Mouse (Mus musculus): ENCODE measurements around the gene Ncbp3. TPM values are rescaled to one million over a fixed set of nuclear protein-coding genes. Genes with fewer than 3 reads are reported as not detected.
"Not testable (repeated sequence)": the region's sequence is repeated elsewhere in the genome, so short reads cannot be mapped to it uniquely, and the experiment has no call there.

Ncbp3 gene
- polyA plus RNA-seq, 1 experiment from 2014 or later = 11.3 TPM

DNA sequence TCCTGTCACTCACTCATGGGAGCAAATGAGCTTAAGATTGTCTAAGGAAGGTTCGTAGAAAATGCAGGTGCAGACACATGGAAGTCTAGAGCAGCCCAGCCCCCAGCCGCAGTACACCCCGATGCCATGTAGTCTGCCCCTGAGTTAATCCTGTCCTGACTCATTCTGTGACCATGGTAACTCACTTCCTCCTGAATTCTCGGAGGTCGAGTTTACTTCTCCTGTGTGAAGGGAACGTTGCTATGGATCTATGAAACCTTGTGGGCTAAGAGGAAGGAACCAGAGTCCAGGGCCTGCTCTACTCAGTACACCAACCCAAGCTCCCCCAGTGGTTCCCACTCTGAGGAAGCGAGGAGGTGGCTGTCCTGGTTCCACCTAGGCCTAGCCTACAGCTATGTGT, 45.3 kb downstream of the Ncbp3 start:
- Histone ChIP-seq H3K4me3 (no peak overlapping the region), H3K36me3 (no peaks in the 10 kb centered on the region), H3K9me3 (no peaks in the 10 kb centered on the region), H3K27me3 (no peaks in the 10 kb centered on the region), H3K4me2 (no peak overlapping the region), H3K27ac (no peak overlapping the region), H3K4me1 (no peaks in the 10 kb centered on the region), H3K9ac (no peak overlapping the region)
- 72% methylated on average over 7 of the region's 7 CpGs for WGBS
- ATAC-seq (ENCODE audit: insufficient number of reproducible peaks, low FRiP score, low TSS enrichment, low read depth) = no peak

DNA sequence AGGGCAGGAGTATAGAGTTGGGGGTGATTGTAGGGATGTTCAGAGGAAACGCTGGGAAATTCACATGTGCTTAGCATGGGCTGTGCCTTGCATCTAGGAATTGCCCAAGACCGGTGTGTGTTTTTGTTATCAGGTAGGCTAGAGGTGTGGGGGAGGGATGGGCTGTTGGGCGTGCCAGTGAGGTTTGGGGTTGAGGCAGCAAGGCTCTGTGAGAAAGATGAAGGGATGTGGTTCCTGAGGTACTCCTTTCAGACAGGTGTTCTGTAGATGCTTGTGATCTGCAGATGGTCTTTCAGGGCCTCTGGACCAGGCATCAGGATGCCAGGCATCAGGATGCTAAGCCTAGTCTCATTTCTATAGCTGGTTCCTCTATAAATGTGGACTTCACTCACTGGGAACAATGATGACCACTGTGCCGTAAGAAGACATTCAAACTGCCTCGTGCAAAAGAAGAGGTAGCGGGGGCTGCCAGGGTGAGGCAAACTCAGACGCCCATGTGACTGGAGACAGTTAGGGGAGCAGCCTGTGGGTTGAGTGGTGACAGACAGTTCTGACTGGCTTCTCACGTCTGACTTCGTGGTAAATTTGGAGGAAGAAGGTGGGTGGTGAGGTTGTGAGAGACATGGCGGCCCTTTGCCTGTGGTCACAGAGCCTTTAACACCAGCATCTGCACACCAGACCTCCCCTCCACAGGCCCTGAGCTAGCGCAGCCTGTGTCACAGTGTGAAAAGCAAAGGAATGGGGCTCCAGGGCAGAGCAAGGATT, 46.8 kb downstream of the Ncbp3 start:
- Histone ChIP-seq H3K9ac (no peak overlapping the region), H3K27me3 (no peaks in the 10 kb centered on the region), H3K36me3 (no peaks in the 10 kb centered on the region), H3K4me1 (no peaks in the 10 kb centered on the region), H3K4me2 (no peak overlapping the region), H3K9me3 (no peaks in the 10 kb centered on the region), H3K27ac (no peak overlapping the region), H3K4me3 (no peak overlapping the region)
- no peak for ATAC-seq (ENCODE audit: insufficient number of reproducible peaks, low FRiP score, low TSS enrichment, low read depth)
- WGBS = 68% methylated on average over 11 of the region's 11 CpGs

DNA sequence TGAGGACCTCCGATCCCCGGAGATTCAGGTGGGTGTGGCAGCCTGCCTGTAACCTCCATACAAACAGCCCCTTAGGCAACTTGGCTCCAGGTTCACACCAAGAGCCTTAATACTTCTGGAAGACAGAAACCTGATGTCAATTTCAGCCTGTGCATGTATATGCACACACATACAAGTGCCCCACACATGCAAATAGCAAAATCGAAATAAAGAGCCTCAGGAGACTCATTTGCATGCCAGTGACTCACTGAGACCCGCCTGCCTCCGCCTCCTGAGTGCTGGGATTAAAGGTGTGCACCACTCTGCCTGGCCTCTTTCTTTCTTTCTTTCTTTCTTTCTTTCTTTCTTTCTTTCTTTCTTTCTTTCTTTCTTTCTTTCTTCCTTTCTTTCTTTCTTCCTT, 51.3 kb downstream of the Ncbp3 start:
- H3K4me2 ChIP-seq = no peak overlapping the region
- no peak overlapping the region for H3K4me3 ChIP-seq
- no peaks in the 10 kb centered on the region for H3K9me3 ChIP-seq
- H3K36me3 ChIP-seq = no peaks in the 10 kb centered on the region
- no peak for ATAC-seq (ENCODE audit: insufficient number of reproducible peaks, low FRiP score, low TSS enrichment, low read depth)
- H3K4me1 ChIP-seq = 0 out of 2 replicates have a peak, but pooled peaks cover 2% of the 10 kb centered on the region
- no peak overlapping the region for H3K27ac ChIP-seq
- 35% methylated on average over 5 of the region's 5 CpGs for WGBS
- H3K27me3 ChIP-seq = no peaks in the 10 kb centered on the region
- H3K9ac ChIP-seq = no peak overlapping the region

DNA sequence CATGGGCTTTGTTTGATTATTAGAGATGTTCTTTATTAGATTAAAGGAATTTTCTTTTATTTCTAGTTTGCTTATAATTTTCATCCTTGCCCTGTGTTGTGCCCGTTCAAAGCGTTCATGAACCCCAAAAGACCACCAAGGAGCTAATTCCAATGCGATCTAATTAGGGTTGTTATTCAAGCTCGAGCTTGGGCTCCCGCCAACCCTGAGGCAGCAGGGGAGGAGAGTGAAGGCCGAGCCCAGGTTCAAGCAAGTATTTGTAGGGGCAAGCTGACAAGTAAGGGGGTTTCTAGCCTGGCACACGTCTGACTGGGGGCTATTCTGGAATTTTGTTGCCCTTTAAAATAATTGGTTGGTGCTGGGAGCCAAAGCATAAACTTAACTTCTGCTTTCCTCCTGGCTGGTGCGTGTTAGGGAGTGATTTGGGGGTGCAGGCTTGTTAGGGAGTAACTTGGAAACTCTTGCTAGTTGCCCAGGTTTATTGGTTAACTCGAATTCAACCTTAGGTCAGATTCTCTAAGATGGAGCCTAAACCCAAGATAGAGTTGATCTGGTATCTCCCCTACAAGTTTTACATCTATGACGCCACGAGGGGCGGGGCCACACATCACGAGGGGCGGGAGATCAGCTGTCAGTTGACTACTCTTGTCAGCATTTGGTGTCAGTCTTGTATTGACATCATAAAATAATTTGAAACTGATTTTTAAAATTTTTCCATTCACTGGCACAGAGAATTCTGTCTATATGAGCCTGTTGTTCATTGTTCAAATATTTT, 52.6 kb downstream of the Ncbp3 start:
- Histone ChIP-seq H3K4me3 (no peak overlapping the region), H3K4me2 (no peak overlapping the region), H3K27me3 (no peaks in the 10 kb centered on the region), H3K27ac (no peak overlapping the region), H3K36me3 (no peaks in the 10 kb centered on the region), H3K4me1 (0 out of 2 replicates have a peak, but pooled peaks cover 2% of the 10 kb centered on the region), H3K9me3 (no peaks in the 10 kb centered on the region), H3K9ac (no peak overlapping the region)
- 49% methylated on average over 14 of the region's 14 CpGs for WGBS
- no peak for ATAC-seq (ENCODE audit: insufficient number of reproducible peaks, low FRiP score, low TSS enrichment, low read depth)

DNA sequence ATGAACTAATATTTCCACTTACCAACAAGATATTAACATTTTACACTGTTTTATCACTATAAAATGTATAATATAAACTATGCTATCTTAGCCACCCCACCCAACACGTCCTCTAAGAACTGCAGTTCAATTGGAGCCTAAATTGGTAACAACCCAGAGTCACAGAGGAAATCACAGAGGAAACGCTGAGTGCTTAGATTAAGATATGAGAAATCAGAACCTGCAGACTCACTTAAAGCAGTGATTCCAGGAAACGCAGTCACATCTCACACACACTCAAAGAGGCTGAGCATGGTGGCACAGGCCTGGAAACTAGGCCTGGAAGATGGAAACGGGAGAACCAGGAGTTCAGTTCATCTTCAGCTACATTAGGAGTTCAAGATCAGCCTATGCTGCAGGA, 53.7 kb downstream of the Ncbp3 start:
- 83% methylated on average over 4 of the region's 4 CpGs for WGBS
- H3K4me3 ChIP-seq = no peak overlapping the region
- ATAC-seq (ENCODE audit: insufficient number of reproducible peaks, low FRiP score, low TSS enrichment, low read depth) = no peak

DNA sequence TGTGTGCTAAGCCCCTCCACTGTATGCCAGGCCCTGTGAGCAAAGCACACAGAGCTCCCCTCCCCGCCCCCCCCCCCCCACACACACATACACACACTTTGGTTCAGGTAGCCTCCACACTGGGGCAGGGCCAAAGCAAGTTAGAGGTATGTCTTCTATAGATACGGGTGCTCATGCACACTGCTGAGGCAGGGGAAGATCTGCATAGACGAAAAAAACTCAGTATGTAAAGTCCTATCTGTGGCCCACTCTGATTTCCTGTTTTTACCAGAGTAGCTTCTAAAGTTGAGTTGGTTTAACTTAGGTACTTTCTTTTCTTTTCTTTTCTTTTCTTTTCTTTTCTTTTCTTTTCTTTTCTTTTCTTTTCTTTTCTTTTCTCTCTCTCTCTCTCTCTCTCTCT, 57.7 kb downstream of the Ncbp3 start:
- ATAC-seq (ENCODE audit: insufficient number of reproducible peaks, low FRiP score, low TSS enrichment, low read depth) = no peak

More for the DNA sequence above, 53.7 kb downstream of the Ncbp3 start:
- Histone ChIP-seq H3K36me3 (no peaks in the 10 kb centered on the region), H3K27me3 (no peaks in the 10 kb centered on the region), H3K9ac (no peak overlapping the region), H3K4me1 (0 out of 2 replicates have a peak, but pooled peaks cover 2% of the 10 kb centered on the region), H3K4me2 (no peak overlapping the region), H3K9me3 (no peaks in the 10 kb centered on the region), H3K27ac (no peak overlapping the region)

DNA sequence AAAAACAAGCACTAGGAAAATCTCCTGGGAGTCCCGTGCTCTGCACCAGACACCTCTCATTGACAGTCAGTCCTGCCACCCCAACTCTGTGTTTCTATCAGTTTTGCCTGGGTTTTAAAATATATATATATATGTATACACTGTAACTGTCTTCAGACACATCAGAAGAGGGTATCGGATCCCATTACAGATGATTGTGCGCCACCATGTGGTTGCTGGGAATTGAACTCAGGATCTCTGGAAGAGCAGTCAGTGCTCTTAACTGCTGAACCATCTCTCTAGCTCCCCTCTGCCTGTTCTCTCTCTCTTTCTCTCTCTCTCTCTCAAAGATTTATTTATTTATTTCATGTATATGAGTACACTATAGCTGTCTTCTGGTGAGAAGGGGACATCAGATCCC, 59.8 kb downstream of the Ncbp3 start:
- not testable (repeated sequence) for H3K9me3 ChIP-seq; H3K36me3 ChIP-seq; H3K27ac ChIP-seq; H3K9ac ChIP-seq; ATAC-seq (ENCODE audit: insufficient number of reproducible peaks, low FRiP score, low TSS enrichment, low read depth); H3K4me3 ChIP-seq; H3K4me1 ChIP-seq; H3K27me3 ChIP-seq; H3K4me2 ChIP-seq
- WGBS = 51% methylated on average over 3 of the region's 3 CpGs

More for the DNA sequence above, 57.7 kb downstream of the Ncbp3 start:
- Histone ChIP-seq H3K27ac (no peak overlapping the region), H3K4me3 (no peak overlapping the region), H3K9me3 (no peaks in the 10 kb centered on the region), H3K9ac (no peak overlapping the region), H3K4me1 (no peaks in the 10 kb centered on the region), H3K27me3 (no peaks in the 10 kb centered on the region), H3K4me2 (no peak overlapping the region), H3K36me3 (no peaks in the 10 kb centered on the region)
- WGBS = 53% methylated on average over 3 of the region's 3 CpGs

DNA sequence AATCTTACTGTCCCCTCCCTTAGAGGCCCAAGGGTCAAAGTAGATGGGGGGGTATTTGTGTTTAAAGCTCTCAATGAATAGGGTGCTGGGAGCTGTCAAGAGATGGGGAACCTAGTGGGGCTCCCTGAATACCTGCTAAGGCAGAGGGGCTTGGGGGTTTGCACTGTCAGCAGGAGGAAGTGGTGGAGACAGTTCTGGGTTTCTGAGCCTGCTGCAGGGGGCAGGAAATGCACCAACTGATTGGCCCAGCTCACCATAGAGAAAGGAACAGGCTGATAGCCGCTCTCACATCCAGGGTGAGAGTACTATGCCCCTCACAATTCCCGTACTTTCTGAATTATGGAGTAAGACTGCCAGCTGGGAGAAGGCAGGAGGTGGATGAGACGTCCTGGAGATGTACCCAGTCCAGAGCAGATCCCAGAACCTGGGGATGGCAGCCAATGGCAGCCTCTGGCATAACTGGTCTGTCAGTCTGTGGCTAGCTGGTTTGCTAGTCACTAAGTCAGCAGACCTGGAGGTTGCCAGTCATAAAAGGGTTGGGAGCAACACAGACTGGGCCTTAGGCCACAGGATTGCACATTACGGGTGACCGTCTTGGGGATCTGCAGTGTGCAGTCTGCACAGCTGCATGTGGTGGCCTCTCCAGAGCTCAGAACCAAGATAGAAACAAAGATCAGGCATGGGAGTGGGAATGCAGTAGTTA, 60.8 kb downstream of the Ncbp3 start:
- no peak for ATAC-seq (ENCODE audit: insufficient number of reproducible peaks, low FRiP score, low TSS enrichment, low read depth)
- Histone ChIP-seq H3K4me1 (no peaks in the 10 kb centered on the region), H3K36me3 (no peaks in the 10 kb centered on the region), H3K9ac (no peak overlapping the region), H3K9me3 (no peaks in the 10 kb centered on the region), H3K27ac (no peak overlapping the region), H3K4me3 (no peak overlapping the region), H3K27me3 (no peaks in the 10 kb centered on the region), H3K4me2 (no peak overlapping the region)
- WGBS = 58% methylated on average over 5 of the region's 5 CpGs

DNA sequence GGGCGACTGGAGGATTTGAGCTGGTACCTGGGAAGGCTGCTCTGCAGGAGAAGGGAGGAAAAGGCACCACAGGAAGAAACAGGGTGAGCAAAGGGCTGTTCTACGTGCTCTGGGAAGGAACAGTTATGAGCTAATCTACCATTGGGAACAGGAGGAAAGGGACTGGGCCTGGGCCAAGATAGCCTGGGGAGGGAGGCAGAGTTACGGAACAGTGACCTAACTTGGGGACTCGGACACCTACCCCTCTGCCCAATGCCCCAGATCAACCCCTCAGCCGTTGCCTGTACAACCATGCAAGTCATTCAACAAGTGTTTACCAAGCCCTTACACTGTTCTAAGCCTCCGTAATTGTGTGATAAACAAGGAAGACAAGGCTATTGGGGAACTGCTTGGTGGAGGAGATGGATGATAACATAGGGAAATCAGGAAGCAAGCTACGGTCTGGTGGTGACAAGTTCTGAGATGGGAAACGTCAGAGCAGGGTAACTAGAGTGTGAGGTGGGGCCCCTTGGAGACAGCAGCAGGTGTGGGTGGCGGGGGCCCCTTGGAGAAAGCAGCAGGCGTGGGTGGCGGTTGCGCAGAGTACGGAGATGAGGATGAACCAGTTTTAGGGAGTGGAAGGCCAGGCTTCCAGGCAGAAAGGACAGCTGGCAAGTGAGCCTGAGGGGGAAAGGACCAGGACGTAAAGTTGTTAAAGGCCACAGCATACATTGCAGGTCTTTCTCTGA, 61.5 kb downstream of the Ncbp3 start:
- Histone ChIP-seq H3K27ac (no peak overlapping the region), H3K27me3 (no peaks in the 10 kb centered on the region), H3K4me1 (no peaks in the 10 kb centered on the region), H3K9ac (no peak overlapping the region), H3K9me3 (no peaks in the 10 kb centered on the region), H3K4me3 (no peak overlapping the region), H3K36me3 (no peaks in the 10 kb centered on the region), H3K4me2 (no peak overlapping the region)
- no peak for ATAC-seq (ENCODE audit: insufficient number of reproducible peaks, low FRiP score, low TSS enrichment, low read depth)
- 70% methylated on average over 14 of the region's 14 CpGs for WGBS

DNA sequence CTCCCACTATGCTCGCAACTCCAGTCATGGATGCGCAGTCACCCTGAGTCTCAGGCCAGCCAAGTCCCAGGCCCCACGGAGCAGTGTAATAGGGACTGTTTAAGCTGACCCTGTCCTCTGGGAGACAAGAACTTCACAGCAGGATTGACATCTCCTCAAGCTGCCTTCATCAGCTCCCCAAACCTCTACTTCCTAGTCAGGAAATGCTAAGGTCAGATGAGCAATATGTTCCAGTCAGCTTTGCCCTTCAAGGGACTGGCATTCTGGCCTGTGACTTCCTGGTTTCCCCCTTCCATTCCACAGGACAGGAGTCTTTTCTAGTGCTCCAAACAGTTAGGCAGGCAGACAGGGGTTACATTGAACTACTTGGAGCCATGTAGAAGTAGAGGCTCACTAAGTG, 62.4 kb downstream of the Ncbp3 start:
- Histone ChIP-seq H3K4me1 (no peaks in the 10 kb centered on the region), H3K9ac (no peak overlapping the region), H3K27ac (no peak overlapping the region), H3K27me3 (no peaks in the 10 kb centered on the region), H3K36me3 (no peaks in the 10 kb centered on the region), H3K4me2 (no peak overlapping the region), H3K4me3 (no peak overlapping the region), H3K9me3 (no peaks in the 10 kb centered on the region)
- ATAC-seq (ENCODE audit: insufficient number of reproducible peaks, low FRiP score, low TSS enrichment, low read depth) = no peak
- WGBS = 94% methylated on average over 3 of the region's 3 CpGs

DNA sequence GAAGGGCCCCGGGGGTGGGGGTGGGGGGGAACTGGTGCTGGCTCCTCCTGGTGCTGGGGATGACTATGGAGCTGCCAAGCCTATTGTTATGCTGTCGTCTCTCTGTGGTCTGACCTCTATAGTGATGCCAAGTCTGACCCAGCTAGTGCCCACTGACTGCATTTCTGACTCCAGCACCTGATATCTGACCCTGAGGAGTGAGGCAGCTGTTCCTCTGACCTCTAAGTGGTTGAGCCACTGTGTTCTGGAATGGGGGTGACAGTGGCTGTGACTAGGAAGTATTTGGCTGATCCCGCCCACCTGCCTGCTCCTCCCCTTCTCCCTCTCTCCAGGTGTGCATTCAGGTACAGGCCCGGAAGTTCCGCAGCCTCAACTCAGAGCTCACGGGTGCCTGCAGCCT, 63.8 kb downstream of the Ncbp3 start:
- no peaks in the 10 kb centered on the region for H3K27me3 ChIP-seq
- no peak for ATAC-seq (ENCODE audit: insufficient number of reproducible peaks, low FRiP score, low TSS enrichment, low read depth)
- no peak overlapping the region for H3K9ac ChIP-seq
- no peak overlapping the region for H3K4me2 ChIP-seq
- H3K4me1 ChIP-seq = no peaks in the 10 kb centered on the region
- H3K4me3 ChIP-seq = no peak overlapping the region
- H3K36me3 ChIP-seq = no peaks in the 10 kb centered on the region
- no peak overlapping the region for H3K27ac ChIP-seq
- 55% methylated on average over 6 of the region's 6 CpGs for WGBS
- no peaks in the 10 kb centered on the region for H3K9me3 ChIP-seq
